Mouse (Mus musculus) CH12.LX (cell line): ENCODE measurements at regions not wholly inside any gene's neighbourhood (a gene's known extent, or its start where the extent isn't known, plus 50 kb on each side); places are given as distances from the start of the nearest gene placed in this dataset.

Experiments
- DNase-seq: peaks from one replicate; pipeline ENCODE4 v3.0.0-alpha.2; 2013; ENCODE audit errors: extremely low read depth
- H3K27ac ChIP-seq: 2 replicates; pipeline ENCODE4 v1.5.1; 2012; ENCODE audit warnings: low read depth, mild to moderate bottlenecking, control low read depth, moderate library complexity; ENCODE audit not compliant: insufficient read depth
- H3K27me3 ChIP-seq: replicated peaks from 2 replicates; pipeline ENCODE3; 2012; ENCODE audit warnings: inconsistent platforms
- H3K36me3 ChIP-seq, 2 experiments: replicated peaks in 1 of 2; 2 replicates each; pipeline versions ENCODE3 to v1.6.1; 2012; ENCODE audit warnings: inconsistent platforms in 1 of 2, low read length in 1 of 2, mild to moderate bottlenecking in 1 of 2, mixed read lengths in 1 of 2, moderate library complexity in 1 of 2; ENCODE audit not compliant: control insufficient read depth in 1 of 2, insufficient read depth in 1 of 2
- H3K4me1 ChIP-seq, 2 experiments: 2 replicates each; pipeline ENCODE4 v1.6.1; 2012; ENCODE audit warnings: inconsistent platforms in 1 of 2, moderate library complexity in 1 of 2; ENCODE audit not compliant: insufficient read depth in 2 of 2, control insufficient read depth in 1 of 2
- H3K4me2 ChIP-seq: 2 replicates; pipeline ENCODE4 v1.6.1; 2012; ENCODE audit warnings: low read depth, mild to moderate bottlenecking, control low read depth; ENCODE audit not compliant: poor library complexity, insufficient read depth, severe bottlenecking
- H3K4me3 ChIP-seq, 3 experiments: fragments of 150-350 bp in 1 of 3; sonication (generic) in 1 of 3; replicated peaks in 1 of 3; 2 replicates each; pipeline versions ENCODE3 to v1.5.1; 2011 to 2012; ENCODE audit warnings: low read depth in 2 of 3, low read length in 2 of 3, mild to moderate bottlenecking in 2 of 3, moderate library complexity in 2 of 3, control low read depth in 1 of 3, improper control_type of control experiment in 1 of 3, inconsistent platforms in 1 of 3, mixed read lengths in 1 of 3; ENCODE audit not compliant: poor library complexity in 1 of 3
- H3K79me2 ChIP-seq: replicated peaks from 2 replicates; pipeline ENCODE4 v1.6.1; 2012; ENCODE audit warnings: mild to moderate bottlenecking, moderate library complexity; ENCODE audit not compliant: control insufficient read depth, poor library complexity, insufficient read depth, severe bottlenecking; ENCODE audit errors: extremely low read depth
- H3K9ac ChIP-seq: 2 replicates; pipeline ENCODE4 v1.6.1; 2012; ENCODE audit warnings: low read depth, mild to moderate bottlenecking, control low read depth, moderate library complexity; ENCODE audit not compliant: insufficient read depth
- H3K9me3 ChIP-seq: replicated peaks from 2 replicates; pipeline ENCODE3; 2012; ENCODE audit warnings: low read length, inconsistent platforms, mixed read lengths
- E2F4 ChIP-seq: IDR thresholded peaks from 2 replicates; pipeline ENCODE4 v1.6.1; 2011; ENCODE audit warnings: low read depth, low read length, improper control_type of control experiment; ENCODE audit not compliant: insufficient replicate concordance
- ELF1 ChIP-seq: IDR thresholded peaks from 2 replicates; pipeline ENCODE4 v1.6.1; 2014; ENCODE audit warnings: low read depth, mild to moderate bottlenecking, inconsistent platforms, low read length, improper control_type of control experiment
- EP300 ChIP-seq: IDR thresholded peaks from 2 replicates; pipeline ENCODE4 v1.6.1; 2011; ENCODE audit warnings: low read length, improper control_type of control experiment
- ETS1 ChIP-seq: conservative IDR thresholded peaks from 2 replicates; pipeline ENCODE4 v1.6.1; 2012; ENCODE audit warnings: low read depth, mild to moderate bottlenecking, inconsistent platforms, low read length, improper control_type of control experiment, moderate library complexity
- GABPA ChIP-seq: IDR thresholded peaks from 2 replicates; pipeline ENCODE4 v1.6.1; 2012; ENCODE audit warnings: low read depth, low read length, improper control_type of control experiment, inconsistent platforms; ENCODE audit not compliant: insufficient replicate concordance
- HCFC1 ChIP-seq: IDR thresholded peaks from 2 replicates; pipeline ENCODE4 v1.6.1; 2012; ENCODE audit warnings: low read depth, mild to moderate bottlenecking, inconsistent platforms, low read length, improper control_type of control experiment
- IRF4 ChIP-seq: IDR thresholded peaks from 2 replicates; pipeline ENCODE4 v1.6.1; 2014; ENCODE audit warnings: low read depth, mild to moderate bottlenecking, inconsistent platforms, low read length, improper control_type of control experiment
- JUN ChIP-seq: IDR thresholded peaks from 2 replicates; pipeline ENCODE4 v1.6.1; 2011; ENCODE audit warnings: low read depth, mild to moderate bottlenecking, low read length, improper control_type of control experiment, moderate library complexity; ENCODE audit not compliant: insufficient read depth
- JUND ChIP-seq: conservative IDR thresholded peaks from 2 replicates; pipeline ENCODE4 v1.6.1; 2011; ENCODE audit warnings: low read depth, low read length, improper control_type of control experiment
- KAT2A ChIP-seq: IDR thresholded peaks from 2 replicates; pipeline ENCODE4 v1.6.1; 2012; ENCODE audit warnings: low read length, improper control_type of control experiment, inconsistent platforms; ENCODE audit not compliant: insufficient replicate concordance
- MAZ ChIP-seq: IDR thresholded peaks from 2 replicates; pipeline ENCODE4 v1.6.1; 2012; ENCODE audit warnings: low read depth, mild to moderate bottlenecking, inconsistent platforms, low read length, improper control_type of control experiment, moderate library complexity
- MXI1 ChIP-seq: IDR thresholded peaks from 2 replicates; pipeline ENCODE4 v1.6.1; 2011; ENCODE audit warnings: mild to moderate bottlenecking, low read depth, low read length, improper control_type of control experiment
- MYC ChIP-seq: IDR thresholded peaks from 2 replicates; pipeline ENCODE4 v1.6.1; 2011; ENCODE audit warnings: low read depth, mild to moderate bottlenecking, improper control_type of control experiment, low read length
- NRF1 ChIP-seq: IDR thresholded peaks from 2 replicates; pipeline ENCODE4 v1.6.1; 2014; ENCODE audit warnings: low read depth, mild to moderate bottlenecking, inconsistent platforms, low read length, improper control_type of control experiment, moderate library complexity
- PAX5 ChIP-seq: IDR thresholded peaks from 2 replicates; pipeline ENCODE4 v1.6.1; 2012; ENCODE audit warnings: low read length, inconsistent platforms, mixed read lengths
- POLR2A ChIP-seq: IDR thresholded peaks from 2 replicates; pipeline ENCODE4 v1.6.1; 2011; ENCODE audit warnings: low read depth, mild to moderate bottlenecking, improper control_type of control experiment, low read length
- RCOR1 ChIP-seq: conservative IDR thresholded peaks from 2 replicates; pipeline ENCODE4 v1.6.1; 2012; ENCODE audit warnings: low read depth, mild to moderate bottlenecking, inconsistent platforms, low read length, improper control_type of control experiment
- SIN3A ChIP-seq: IDR thresholded peaks from 2 replicates; pipeline ENCODE4 v1.6.1; 2012; ENCODE audit warnings: low read length, improper control_type of control experiment, inconsistent platforms
- SMC3 ChIP-seq: IDR thresholded peaks from 2 replicates; pipeline ENCODE4 v1.6.1; 2011; ENCODE audit warnings: low read depth, low read length, improper control_type of control experiment
- TCF12 ChIP-seq: IDR thresholded peaks from 2 replicates; pipeline ENCODE4 v1.6.1; 2014; ENCODE audit warnings: low read depth, mild to moderate bottlenecking, inconsistent platforms, low read length, improper control_type of control experiment
- USF2 ChIP-seq: conservative IDR thresholded peaks from 2 replicates; pipeline ENCODE4 v1.6.1; 2011; ENCODE audit warnings: low read depth, low read length, improper control_type of control experiment
- ZC3H11A ChIP-seq: IDR thresholded peaks from 2 replicates; pipeline ENCODE4 v1.6.1; 2012; ENCODE audit warnings: low read depth, mild to moderate bottlenecking, inconsistent platforms, low read length, improper control_type of control experiment
- ZKSCAN1 ChIP-seq: IDR thresholded peaks from 2 replicates; pipeline ENCODE4 v1.6.1; 2012; ENCODE audit warnings: low read depth, inconsistent platforms, low read length, improper control_type of control experiment, borderline replicate concordance
- ZNF384 ChIP-seq: IDR thresholded peaks from 2 replicates; pipeline ENCODE4 v1.6.1; 2012; ENCODE audit warnings: low read depth, low read length, improper control_type of control experiment, inconsistent platforms
- dilution Hi-C: fragments of 300-500 bp; cut with MboI; formaldehyde crosslinking; loops from 2 replicates; pipeline ENCODE4 v1.14.3; 2020; ENCODE audit warnings: low sequenced_read_pairs; ENCODE audit not compliant: extremely low pct_unique_long_range_greater_than_20kb, extremely low pct_ligation_motif_present
- in situ Hi-C: fragments of 300-500 bp; cut with MboI; formaldehyde crosslinking; loops from 3 replicates; pipeline ENCODE4 v1.14.3; 2019; ENCODE audit warnings: low sequenced_read_pairs, low pct_ligation_motif_present, low pct_unique_long_range_greater_than_20kb, mixed read lengths

DNA sequence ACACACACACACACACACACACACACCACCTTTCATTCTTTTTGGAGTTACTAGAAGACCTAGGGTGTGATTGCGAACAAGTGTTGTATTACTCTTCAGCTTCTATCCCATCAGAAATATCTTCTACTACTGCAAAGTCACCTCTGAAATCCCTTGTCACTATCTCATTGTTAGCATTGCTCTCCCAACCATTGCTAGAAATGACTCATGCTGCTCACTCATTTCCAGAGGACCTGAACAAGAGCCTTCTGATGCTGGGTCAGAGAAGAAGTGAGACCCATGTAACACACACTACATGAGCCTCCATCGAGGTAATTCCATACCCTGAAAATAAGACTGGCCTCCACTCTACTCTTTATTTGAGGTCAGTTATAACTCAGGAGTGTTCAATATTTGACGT, 191.1 kb downstream of the Nuak1 start:
- dilution Hi-C loops: no loop called here
- no peak overlapping the region for H3K4me3 ChIP-seq
- H3K27ac ChIP-seq: no peak overlapping the region
- no peaks in the 10 kb centered on the region for H3K9me3 ChIP-seq
- H3K36me3 ChIP-seq: no peaks in the 10 kb centered on the region
- H3K79me2 ChIP-seq: no peaks in the 10 kb centered on the region
- in situ Hi-C loops: no loop called here
- no peak for TF ChIP-seq GABPA
- TF ChIP-seq ELF1: no peak
- TF ChIP-seq HCFC1: no peak
- no peak for TF ChIP-seq NRF1
- TF ChIP-seq POLR2A: no peak
- no peak for TF ChIP-seq TCF12
- peak; percentile 64; the same call in 1 of the 2 replicates for TF ChIP-seq JUND
- TF ChIP-seq IRF4: peak; percentile 70; the same call in 1 of the 2 replicates
- no peak for TF ChIP-seq E2F4
- no peak for TF ChIP-seq RCOR1
- TF ChIP-seq ZNF384: no peak
- TF ChIP-seq SMC3: no peak
- no peak for TF ChIP-seq MAZ
- no peak for TF ChIP-seq ZKSCAN1
- TF ChIP-seq EP300: peak; percentile 62
- TF ChIP-seq USF2: no peak
- no peak for TF ChIP-seq SIN3A
- peak; percentile 47; the same call in 1 of the 2 replicates for TF ChIP-seq JUN
- TF ChIP-seq MXI1: no peak
- H3K27me3 ChIP-seq: no peaks in the 10 kb centered on the region
- H3K4me1 ChIP-seq: no peaks in the 10 kb centered on the region
- H3K4me2 ChIP-seq: no peak overlapping the region
- H3K9ac ChIP-seq: no peak overlapping the region
- no peak for DNase-seq

DNA sequence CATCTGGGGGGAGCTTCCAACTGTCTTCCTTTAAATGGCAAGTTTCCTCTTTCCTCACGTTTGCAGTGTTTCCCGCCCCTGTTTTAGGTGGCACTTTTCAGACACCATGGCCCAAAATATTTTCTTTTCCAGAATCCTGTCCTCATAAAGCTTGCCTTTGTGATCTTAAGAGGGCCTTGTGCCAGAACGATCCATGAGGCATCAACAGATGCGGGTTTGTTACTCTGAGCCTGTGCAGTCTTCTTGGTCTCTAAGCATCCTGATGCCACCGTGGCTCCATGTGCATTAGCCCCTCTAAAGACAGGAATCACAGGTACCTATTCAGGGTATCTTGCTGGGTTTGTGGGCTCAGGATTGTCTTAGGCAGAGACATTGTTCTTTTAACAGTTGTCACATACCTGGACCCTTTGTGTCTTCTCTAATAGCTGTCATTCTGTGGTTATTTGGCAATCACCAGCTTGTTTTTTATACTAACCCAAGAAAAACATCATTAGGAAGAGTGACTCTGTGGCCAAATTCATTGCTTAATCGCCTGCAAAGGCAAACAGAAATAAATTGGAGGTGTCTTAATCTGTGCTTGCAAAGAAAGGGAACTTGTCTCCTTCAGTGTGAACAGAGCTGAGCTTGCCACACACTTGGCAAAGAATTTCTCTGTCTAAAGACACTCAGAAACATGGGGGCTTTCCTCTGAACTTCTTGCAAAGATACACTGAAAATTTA, 179.3 kb downstream of the Nuak1 start:
- H3K4me3 ChIP-seq: no peak overlapping the region
- no peak for DNase-seq
- H3K36me3 ChIP-seq: no peaks in the 10 kb centered on the region
- H3K4me2 ChIP-seq: no peak overlapping the region
- in situ Hi-C loops: no loop called here
- dilution Hi-C loops: no loop called here
- H3K27ac ChIP-seq: no peak overlapping the region
- no peaks in the 10 kb centered on the region for H3K27me3 ChIP-seq
- no peaks in the 10 kb centered on the region for H3K79me2 ChIP-seq
- no peaks in the 10 kb centered on the region for H3K9me3 ChIP-seq
- TF ChIP-seq EP300 (no peak), GABPA (no peak), MYC (no peak), HCFC1 (no peak), PAX5 (no peak), ETS1 (no peak), MAZ (no peak), ZC3H11A (no peak), KAT2A (no peak)
- H3K9ac ChIP-seq: no peak overlapping the region
- H3K4me1 ChIP-seq: peaks cover 0 to 5% of the 10 kb centered on the region in 2 experiments; a peak in 1 of 4 replicates
